Mouse (Mus musculus): ENCODE results near the gene Peak1. TPM values are rescaled to one million over a fixed set of nuclear protein-coding genes. Genes with fewer than 3 reads are reported as not detected.
"Not testable (repeated sequence)": the region's sequence is repeated elsewhere in the genome, so short reads cannot be mapped to it uniquely, and the experiment has no call there.

The Peak1 gene
- polyA plus RNA-seq, 1 experiment from 2014 or later, result 9.7 TPM

- no peaks in the 10 kb centered on the region for H3K9me3 ChIP-seq
- 91% methylated on average over 7 of the region's 7 CpGs for WGBS
- no peak for ATAC-seq (ENCODE audit: low FRiP score, low read depth)
Observed at GRCm38 (mm10) chr9:56227626-56228025, 190.2 kb downstream of the Peak1 start.

GRCm38 (mm10) chr9:56223429-56224051, 194.3 kb downstream of the Peak1 start:
- Histone ChIP-seq H3K27me3 (peaks cover 13% of the 10 kb centered on the region; the same call in 1 of the 2 replicates), H3K36me3 (peaks cover 12% of the 10 kb centered on the region), H3K4me3 (peak overlapping the region; percentile 26), H3K4me2 (replicated peaks) (peak overlapping the region; percentile 50)
- not testable (repeated sequence) for H3K9ac ChIP-seq, H3K4me1 ChIP-seq, H3K9me3 ChIP-seq, H3K27ac ChIP-seq
- WGBS, result 31% methylated on average over 43 of the region's 45 CpGs
- peak; percentile 100 for ATAC-seq (ENCODE audit: low FRiP score, low read depth)

More at GRCm38 (mm10) chr9:56227626-56228025, 190.2 kb downstream of the Peak1 start:
- H3K4me3 ChIP-seq, result no peak overlapping the region
- H3K27me3 ChIP-seq, result peaks cover 9% of the 10 kb centered on the region; the same call in 1 of the 2 replicates
- no peaks in the 10 kb centered on the region for H3K4me1 ChIP-seq
- no peak overlapping the region for H3K9ac ChIP-seq
- H3K27ac ChIP-seq, result no peak overlapping the region
- peaks cover 12% of the 10 kb centered on the region for H3K36me3 ChIP-seq
- no peak overlapping the region for H3K4me2 ChIP-seq (replicated peaks)

- H3K27ac ChIP-seq, result no peak overlapping the region
- H3K9ac ChIP-seq, result no peak overlapping the region
- 82% methylated on average over 2 of the region's 2 CpGs for WGBS
- H3K4me1 ChIP-seq, result peaks cover 9% of the 10 kb centered on the region
- no peak for ATAC-seq (ENCODE audit: low FRiP score, low read depth)
- H3K4me3 ChIP-seq, result no peak overlapping the region
- H3K36me3 ChIP-seq, result no peaks in the 10 kb centered on the region
- no peaks in the 10 kb centered on the region for H3K9me3 ChIP-seq
- H3K27me3 ChIP-seq, result 0 out of 2 replicates have a peak, but pooled peaks cover 9% of the 10 kb centered on the region
- no peak overlapping the region for H3K4me2 ChIP-seq (replicated peaks)
Observed at GRCm38 (mm10) chr9:56218860-56219259, 199.0 kb downstream of the Peak1 start.

GRCm38 (mm10) chr9:56218043-56218442, 199.8 kb downstream of the Peak1 start:
- Histone ChIP-seq H3K4me3 (no peak overlapping the region), H3K27ac (no peak overlapping the region), H3K27me3 (0 out of 2 replicates have a peak, but pooled peaks cover 8% of the 10 kb centered on the region), H3K9ac (no peak overlapping the region), H3K4me1 (peaks cover 14% of the 10 kb centered on the region), H3K9me3 (no peaks in the 10 kb centered on the region), H3K36me3 (no peaks in the 10 kb centered on the region), H3K4me2 (replicated peaks) (no peak overlapping the region)
- WGBS, result 95% methylated on average over 2 of the region's 2 CpGs
- no peak for ATAC-seq (ENCODE audit: low FRiP score, low read depth)

GRCm38 (mm10) chr9:56217386-56217785, 200.5 kb downstream of the Peak1 start:
- Histone ChIP-seq H3K4me2 (replicated peaks) (no peak overlapping the region), H3K27ac (no peak overlapping the region), H3K4me1 (peaks cover 14% of the 10 kb centered on the region), H3K27me3 (0 out of 2 replicates have a peak, but pooled peaks cover 2% of the 10 kb centered on the region), H3K36me3 (no peaks in the 10 kb centered on the region), H3K9ac (no peak overlapping the region), H3K9me3 (no peaks in the 10 kb centered on the region), H3K4me3 (no peak overlapping the region)
- WGBS, result 93% methylated on average over 1 of the region's 1 CpGs
- no peak for ATAC-seq (ENCODE audit: low FRiP score, low read depth)

GRCm38 (mm10) chr9:56213451-56214291, 204.2 kb downstream of the Peak1 start:
- ATAC-seq (ENCODE audit: low FRiP score, low read depth), result no peak
- Histone ChIP-seq H3K36me3 (no peaks in the 10 kb centered on the region), H3K4me1 (peaks cover 11% of the 10 kb centered on the region), H3K27me3 (no peaks in the 10 kb centered on the region), H3K27ac (no peak overlapping the region), H3K4me2 (replicated peaks) (no peak overlapping the region), H3K9ac (no peak overlapping the region), H3K4me3 (no peak overlapping the region), H3K9me3 (0 out of 2 replicates have a peak, but pooled peaks cover 3% of the 10 kb centered on the region)
- WGBS, result 45% methylated on average over 11 of the region's 11 CpGs

GRCm38 (mm10) chr9:56208817-56209216, 209.1 kb downstream of the Peak1 start:
- Histone ChIP-seq H3K36me3 (peaks cover 16% of the 10 kb centered on the region; the same call in 1 of the 2 replicates), H3K4me1 (peaks cover 4% of the 10 kb centered on the region), H3K27me3 (no peaks in the 10 kb centered on the region), H3K27ac (no peak overlapping the region), H3K9me3 (0 out of 2 replicates have a peak, but pooled peaks cover 3% of the 10 kb centered on the region), H3K4me2 (replicated peaks) (no peak overlapping the region), H3K4me3 (no peak overlapping the region), H3K9ac (no peak overlapping the region)
- 84% methylated on average over 8 of the region's 8 CpGs for WGBS
- ATAC-seq (ENCODE audit: low FRiP score, low read depth), result no peak

- peaks cover 16% of the 10 kb centered on the region; the same call in 1 of the 2 replicates for H3K36me3 ChIP-seq
- no peak overlapping the region for H3K4me3 ChIP-seq
- H3K27ac ChIP-seq, result no peak overlapping the region
- H3K4me2 ChIP-seq (replicated peaks), result no peak overlapping the region
- no peaks in the 10 kb centered on the region for H3K27me3 ChIP-seq
- no peak overlapping the region for H3K9ac ChIP-seq
- 78% methylated on average over 5 of the region's 5 CpGs for WGBS
- H3K4me1 ChIP-seq, result peaks cover under 1% of the 10 kb centered on the region
- 0 out of 2 replicates have a peak, but pooled peaks cover 3% of the 10 kb centered on the region for H3K9me3 ChIP-seq
- no peak for ATAC-seq (ENCODE audit: low FRiP score, low read depth)
Observed at GRCm38 (mm10) chr9:56207516-56207915, 210.4 kb downstream of the Peak1 start.

GRCm38 (mm10) chr9:56207083-56207482, 210.8 kb downstream of the Peak1 start:
- Histone ChIP-seq H3K27ac (no peak overlapping the region), H3K4me3 (no peak overlapping the region), H3K36me3 (peaks cover 16% of the 10 kb centered on the region; the same call in 1 of the 2 replicates), H3K9ac (no peak overlapping the region), H3K4me1 (peaks cover 5% of the 10 kb centered on the region), H3K9me3 (0 out of 2 replicates have a peak, but pooled peaks cover 3% of the 10 kb centered on the region), H3K4me2 (replicated peaks) (no peak overlapping the region), H3K27me3 (no peaks in the 10 kb centered on the region)
- 89% methylated on average over 10 of the region's 10 CpGs for WGBS
- no peak for ATAC-seq (ENCODE audit: low FRiP score, low read depth)

GRCm38 (mm10) chr9:56205336-56205735, 212.5 kb downstream of the Peak1 start:
- Histone ChIP-seq H3K4me3 (no peak overlapping the region), H3K9me3 (0 out of 2 replicates have a peak, but pooled peaks cover 3% of the 10 kb centered on the region), H3K27ac (no peak overlapping the region), H3K4me1 (peaks cover 21% of the 10 kb centered on the region), H3K27me3 (no peaks in the 10 kb centered on the region), H3K36me3 (peaks cover 16% of the 10 kb centered on the region; the same call in 1 of the 2 replicates), H3K4me2 (replicated peaks) (no peak overlapping the region), H3K9ac (no peak overlapping the region)
- WGBS, result 66% methylated on average over 11 of the region's 11 CpGs
- ATAC-seq (ENCODE audit: low FRiP score, low read depth), result no peak

- 95% methylated on average over 4 of the region's 4 CpGs for WGBS
- no peak overlapping the region for H3K9ac ChIP-seq
- no peaks in the 10 kb centered on the region for H3K27me3 ChIP-seq
- H3K27ac ChIP-seq, result no peak overlapping the region
- no peak overlapping the region for H3K4me3 ChIP-seq
- H3K36me3 ChIP-seq, result peaks cover 16% of the 10 kb centered on the region; the same call in 1 of the 2 replicates
- H3K4me2 ChIP-seq (replicated peaks), result no peak overlapping the region
- H3K4me1 ChIP-seq, result peaks cover 26% of the 10 kb centered on the region
- ATAC-seq (ENCODE audit: low FRiP score, low read depth), result no peak
- H3K9me3 ChIP-seq, result no peaks in the 10 kb centered on the region
Observed at GRCm38 (mm10) chr9:56204316-56204715, 213.6 kb downstream of the Peak1 start.
